Mouse (Mus musculus) forebrain, embryonic 11.5 days (tissue): ENCODE measurements around the gene Prpf31. TPM values are rescaled to one million over a fixed set of nuclear protein-coding genes. Genes with fewer than 3 reads are reported as not detected.

Experiments
- ATAC-seq: fragments of 200-750 bp; cut with Nextera tagmentation; replicated peaks from 2 replicates; pipeline ENCODE4 v1.8.0; 2017; ENCODE audit warnings: moderate TSS enrichment; ENCODE audit not compliant: low FRiP score
- DNase-seq: peaks from one replicate; pipeline ENCODE4 v3.0.0-alpha.2; 2017; ENCODE audit warnings: low spot score
- H3K27ac ChIP-seq: fragments of 300-500 bp; sonication (generic); 2 replicates; pipeline ENCODE4 v1.5.1; 2014; ENCODE audit warnings: low read depth, low read length
- H3K27me3 ChIP-seq: fragments of 300-500 bp; sonication (generic); 2 replicates; pipeline ENCODE4 v1.6.1; 2014; ENCODE audit warnings: mild to moderate bottlenecking, low read length, mixed read lengths; ENCODE audit not compliant: control insufficient read depth, insufficient read depth
- H3K36me3 ChIP-seq: fragments of 300-500 bp; sonication (generic); 2 replicates; pipeline ENCODE4 v1.6.1; 2014; ENCODE audit warnings: mild to moderate bottlenecking, low read length, moderate library complexity, mixed read lengths; ENCODE audit not compliant: control insufficient read depth, insufficient read depth
- H3K4me1 ChIP-seq: fragments of 300-500 bp; sonication (generic); replicated peaks from 2 replicates; pipeline ENCODE4 v1.6.1; 2014; ENCODE audit warnings: low read length, mixed read lengths; ENCODE audit not compliant: control insufficient read depth, insufficient read depth
- H3K4me2 ChIP-seq: fragments of 300-500 bp; sonication (generic); 2 replicates; pipeline ENCODE4 v1.6.1; 2014; ENCODE audit warnings: low read depth, mild to moderate bottlenecking, low read length, moderate library complexity, mixed read lengths; ENCODE audit not compliant: severe bottlenecking
- H3K4me3 ChIP-seq: fragments of 300-500 bp; sonication (generic); 2 replicates; pipeline ENCODE4 v1.5.1; 2014; ENCODE audit warnings: low read depth, low read length
- H3K9ac ChIP-seq: fragments of 300-500 bp; sonication (generic); 2 replicates; pipeline ENCODE4 v1.6.1; 2014; ENCODE audit warnings: low read length
- H3K9me3 ChIP-seq: fragments of 300-500 bp; sonication (generic); 2 replicates; pipeline ENCODE4 v1.6.1; 2016; ENCODE audit warnings: low read length, mixed read lengths; ENCODE audit not compliant: control insufficient read depth
- WGBS: fragments of 180-500 bp; shearing (Covaris S2); extraction: QIAGEN DNeasy Blood & Tissue Kit; methylation state at CpG from one replicate; pipeline ENCODE4 v1.1.7; 2014; 5-methylcytosine and 5-hydroxymethylcytosine counted together
- polyA plus RNA-seq: library from polyadenylated mRNA; unstranded; fragments of >200 nt; fragmentation: Nextera tagmentation; extraction: Ambion mirVana; gene quantifications from 2 replicates; pipeline ENCODE4 v1.2.1, GENCODE M21; 2014

Prpf31 gene
- polyA plus RNA-seq, 1 experiment from 2014 or later, result 157 TPM

- Histone ChIP-seq H3K9me3 (no peaks in the 10 kb centered on the region), H3K27ac (peak overlapping the region; percentile 73; the same call in 1 of the 2 replicates), H3K36me3 (peaks cover 18% of the 10 kb centered on the region), H3K4me1 (peaks cover 16% of the 10 kb centered on the region), H3K4me3 (peak overlapping the region; percentile 69), H3K9ac (peak overlapping the region; percentile 79), H3K27me3 (no peaks in the 10 kb centered on the region), H3K4me2 (peak overlapping the region; percentile 79)
- ATAC-seq (peak; percentile 43), DNase-seq (no peak)
- 34% methylated on average over 15 of the region's 15 CpGs for WGBS
Measured at GRCm38 (mm10) chr7:3664524-3665214, 34.9 kb downstream of the Prpf31 start.

GRCm38 (mm10) chr7:3665215-3666114, 35.7 kb downstream of the Prpf31 start, which contains the start of gene Leng1:
Gene Leng1, minus strand, starts transcription at chr7:3665840.
- ATAC-seq (peak; percentile 99), DNase-seq (peak; percentile 94)
- WGBS, result 5% methylated on average over 45 of the region's 45 CpGs
- Histone ChIP-seq H3K4me2 (peak within 1 kb of the TSS; percentile 79), H3K27ac (peak within 1 kb of the TSS; percentile 73), H3K4me3 (peak within 1 kb of the TSS; percentile 69), H3K9me3 (no peaks in the 10 kb centered on the region), H3K9ac (peak within 1 kb of the TSS; percentile 79), H3K36me3 (peaks cover 11% of the 10 kb centered on the region), H3K27me3 (no peaks in the 10 kb centered on the region), H3K4me1 (peaks cover 16% of the 10 kb centered on the region)

GRCm38 (mm10) chr7:3666921-3667391, 37.2 kb downstream of the Prpf31 start:
- Histone ChIP-seq H3K4me3 (no peak overlapping the region), H3K36me3 (peaks cover 2% of the 10 kb centered on the region; the same call in 1 of the 2 replicates), H3K4me2 (no peak overlapping the region), H3K9ac (peak overlapping the region; percentile 1; the same call in 1 of the 2 replicates), H3K27ac (no peak overlapping the region), H3K4me1 (peaks cover 16% of the 10 kb centered on the region), H3K27me3 (no peaks in the 10 kb centered on the region), H3K9me3 (no peaks in the 10 kb centered on the region)
- DNase-seq (no peak), ATAC-seq (no peak)
- WGBS, result 17% methylated on average over 14 of the region's 14 CpGs

GRCm38 (mm10) chr7:3674507-3675227, 44.9 kb downstream of the Prpf31 start:
- 69% methylated on average over 10 of the region's 10 CpGs for WGBS
- peak; percentile 90 for ATAC-seq
- H3K27me3 ChIP-seq, result no peaks in the 10 kb centered on the region
- H3K36me3 ChIP-seq, result no peaks in the 10 kb centered on the region
- H3K4me2 ChIP-seq, result no peak overlapping the region
- H3K9me3 ChIP-seq, result no peaks in the 10 kb centered on the region
- no peak overlapping the region for H3K4me3 ChIP-seq
- H3K4me1 ChIP-seq, result no peaks in the 10 kb centered on the region
- H3K9ac ChIP-seq, result no peak overlapping the region
- no peak overlapping the region for H3K27ac ChIP-seq
- peak; percentile 87 for DNase-seq

- DNase-seq, result no peak
- no peak for ATAC-seq
- Histone ChIP-seq H3K27me3 (no peaks in the 10 kb centered on the region), H3K4me1 (no peaks in the 10 kb centered on the region), H3K27ac (no peak overlapping the region), H3K9me3 (no peaks in the 10 kb centered on the region), H3K36me3 (no peaks in the 10 kb centered on the region), H3K4me3 (no peak overlapping the region), H3K4me2 (no peak overlapping the region), H3K9ac (no peak overlapping the region)
- 79% methylated on average over 3 of the region's 3 CpGs for WGBS
Measured at GRCm38 (mm10) chr7:3675228-3675548, 45.4 kb downstream of the Prpf31 start.

GRCm38 (mm10) chr7:3676371-3676770, 46.6 kb downstream of the Prpf31 start:
- Histone ChIP-seq H3K27me3 (no peaks in the 10 kb centered on the region), H3K9me3 (no peaks in the 10 kb centered on the region), H3K27ac (no peak overlapping the region), H3K36me3 (no peaks in the 10 kb centered on the region), H3K9ac (no peak overlapping the region), H3K4me3 (no peak overlapping the region), H3K4me1 (no peaks in the 10 kb centered on the region), H3K4me2 (no peak overlapping the region)
- DNase-seq (no peak), ATAC-seq (no peak)
- WGBS, result 90% methylated on average over 12 of the region's 12 CpGs

GRCm38 (mm10) chr7:3677342-3677741, 47.6 kb downstream of the Prpf31 start, which contains the start of gene Tmc4:
Gene Tmc4, minus strand, starts transcription at chr7:3677553.
- WGBS, result 56% methylated on average over 9 of the region's 9 CpGs
- Histone ChIP-seq H3K27ac (no peak within 1 kb of the TSS), H3K4me3 (no peak within 1 kb of the TSS), H3K9ac (no peak within 1 kb of the TSS), H3K27me3 (no peaks in the 10 kb centered on the region), H3K4me1 (no peaks in the 10 kb centered on the region), H3K4me2 (no peak within 1 kb of the TSS), H3K36me3 (no peaks in the 10 kb centered on the region), H3K9me3 (no peaks in the 10 kb centered on the region)
- no peak for DNase-seq
- ATAC-seq, result no peak

- DNase-seq, result no peak
- Histone ChIP-seq H3K36me3 (no peaks in the 10 kb centered on the region; the same call in 1 of the 2 replicates), H3K4me3 (no peak overlapping the region), H3K9ac (no peak overlapping the region), H3K27me3 (no peaks in the 10 kb centered on the region), H3K27ac (peak overlapping the region; percentile 53), H3K4me2 (no peak overlapping the region), H3K9me3 (no peaks in the 10 kb centered on the region), H3K4me1 (0 out of 2 replicates have a peak, but pooled peaks cover 2% of the 10 kb centered on the region)
- 70% methylated on average over 10 of the region's 10 CpGs for WGBS
- peak; percentile 64 for ATAC-seq
Measured at GRCm38 (mm10) chr7:3683908-3684550, 54.2 kb downstream of the Prpf31 start.
